Mouse (Mus musculus): ENCODE measurements around the gene Gse1.

DNA sequence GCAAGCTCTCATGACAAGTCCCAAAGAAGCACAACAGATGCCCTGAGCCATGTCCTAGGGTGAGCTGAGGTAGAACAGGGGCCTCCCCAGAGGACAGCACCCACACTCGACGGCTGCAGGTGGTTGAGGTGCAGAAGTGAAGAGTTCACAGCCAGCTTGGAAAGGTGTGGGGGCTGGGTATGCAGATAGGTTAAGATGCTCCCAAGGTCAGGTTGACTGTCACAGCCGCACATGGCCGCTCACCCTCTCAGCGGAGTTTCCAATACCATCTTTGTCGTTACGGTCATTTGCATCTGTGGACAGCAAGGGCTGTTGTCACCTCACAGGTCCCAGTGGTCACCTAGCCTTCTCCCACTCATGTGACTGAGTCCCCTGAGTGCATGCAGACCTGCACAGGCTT is 162.3 kb downstream of the Gse1 start:
- no peak for TF ChIP-seq HCFC1 (IDR thresholded peaks at IDR 0.05; ENCODE audit: low read depth, low read length)
- TF ChIP-seq TBP (IDR thresholded peaks at IDR 0.05; ENCODE audit: low read depth, low read length): no peak
- TF ChIP-seq USF2 (IDR thresholded peaks at IDR 0.05; ENCODE audit: borderline replicate concordance in 1 of 2, insufficient read depth in 1 of 2, low read depth in 1 of 2, low read length in 2 of 2): no peak
- no peak for TF ChIP-seq ZNF384 (IDR thresholded peaks at IDR 0.05; ENCODE audit: low read depth, low read length)
- TF ChIP-seq SMC3 (IDR thresholded peaks at IDR 0.05; ENCODE audit: low read depth, low read length): no peak
- TF ChIP-seq MAFK (IDR thresholded peaks at IDR 0.05; ENCODE audit: borderline replicate concordance, low read depth, low read length): no peak
- no peak for TF ChIP-seq UBTF (IDR thresholded peaks at IDR 0.05; ENCODE audit: borderline replicate concordance, insufficient read depth, low read depth, low read length)
- no peak for TF ChIP-seq POLR2A (IDR thresholded peaks at IDR 0.05; ENCODE audit: control insufficient read depth in 1 of 2, insufficient read depth in 1 of 2, low read depth in 1 of 2, low read length in 2 of 2, poor library complexity in 1 of 2)

Data from MEL (cell line).